Mouse (Mus musculus) gastrocnemius, postnatal 4 days (tissue): ENCODE data around the gene Marveld2. TPM values are rescaled to one million over a fixed set of nuclear protein-coding genes. Genes with fewer than 3 reads are reported as not detected.

Source experiments
- DNase-seq, 2 experiments: peaks; one replicate each; pipeline ENCODE4 v3.0.0; 2021 to 2022; ENCODE audit warnings: low spot score in 2 of 2, mixed read lengths in 2 of 2
- long read RNA-seq, 2 experiments: library from polyadenylated mRNA; stranded (forward); transcript quantifications; one replicate each; pipeline ENCODE4 v2.0.0; 2021
- total RNA-seq, 2 experiments: library from RNA; stranded (reverse); gene quantifications; 2 replicates each; pipeline ENCODE4 v1.2.3; 2021

Gene Marveld2
- 1 to 10 TPM; 4.3 to 4.5 TPM for total RNA-seq
- long read RNA-seq, experiment 1, transcript Marveld2-204 (7 exons, 3,111 nt): major isoform, 6 of 11 reads
- long read RNA-seq, experiment 1, partial matches to known transcripts: 4 of 11 reads
- long read RNA-seq, experiment 1, other reads (novel, unspliced or antisense): 1 of 11 reads
- long read RNA-seq, experiment 2, partial matches to known transcripts: 0 of 9 reads
- long read RNA-seq, experiment 2, other reads (novel, unspliced or antisense): 3 of 9 reads

GRCm38 (mm10) chr13:100616181-100617087 is at the start of gene Marveld2:
Marveld2 (minus strand) TSS chr13:100616971.
- DNase-seq: peak; percentile 24 to 38

- peak in 1 of 2 experiments; percentile 49 for DNase-seq
These were observed 43.2 kb upstream of the Marveld2 start for GRCm38 (mm10) chr13:100659864-100660456.

- DNase-seq: no peak
These were observed 41.3 kb upstream of the Marveld2 start for GRCm38 (mm10) chr13:100658091-100658490.

GRCm38 (mm10) chr13:100651439-100652186 is 34.8 kb upstream of the Marveld2 start, which contains the start of gene Taf9:
Taf9 (plus strand) TSS chr13:100651579.
- no peak for DNase-seq

GRCm38 (mm10) chr13:100650550-100651438 is 34.0 kb upstream of the Marveld2 start, which contains the start of the genes Ak6 and Rad17:
Ak6 (plus strand) TSS chr13:100650979.
Rad17 (minus strand) TSS chr13:100651051.
- DNase-seq: peak; percentile 86 to 95

GRCm38 (mm10) chr13:100648223-100648622 is 31.5 kb upstream of the Marveld2 start:
- no peak for DNase-seq

- DNase-seq: no peak
These were observed 25.9 kb upstream of the Marveld2 start for GRCm38 (mm10) chr13:100642471-100643209.

- DNase-seq: no peak
These were observed 17.4 kb upstream of the Marveld2 start for GRCm38 (mm10) chr13:100634106-100634691.

GRCm38 (mm10) chr13:100622241-100622640 is 5.5 kb upstream of the Marveld2 start:
- DNase-seq: no peak

- DNase-seq: no peak
These were observed 812 bp upstream of the Marveld2 start for GRCm38 (mm10) chr13:100617583-100617982.

- DNase-seq: no peak
These were observed 3.9 kb downstream of the Marveld2 start for GRCm38 (mm10) chr13:100612903-100613302.

GRCm38 (mm10) chr13:100612251-100612650 is 4.5 kb downstream of the Marveld2 start:
- no peak for DNase-seq

- no peak for DNase-seq
These were observed 5.5 kb downstream of the Marveld2 start for GRCm38 (mm10) chr13:100611266-100611665.

- no peak for DNase-seq
These were observed 9.0 kb downstream of the Marveld2 start for GRCm38 (mm10) chr13:100607756-100608155.

- no peak for DNase-seq
These were observed 10.9 kb downstream of the Marveld2 start for GRCm38 (mm10) chr13:100605845-100606244.

- no peak for DNase-seq
These were observed 13.1 kb downstream of the Marveld2 start for GRCm38 (mm10) chr13:100603738-100604095.

- no peak for DNase-seq
These were observed 13.6 kb downstream of the Marveld2 start for GRCm38 (mm10) chr13:100603031-100603737.

GRCm38 (mm10) chr13:100602239-100602902 is 14.4 kb downstream of the Marveld2 start:
- DNase-seq: no peak
